Mouse (Mus musculus): ENCODE results near the gene Arhgap25.
"Not testable (repeated sequence)": the region's sequence is repeated elsewhere in the genome, so short reads cannot be mapped to it uniquely, and the experiment has no call there.

Gene Arhgap25

DNA sequence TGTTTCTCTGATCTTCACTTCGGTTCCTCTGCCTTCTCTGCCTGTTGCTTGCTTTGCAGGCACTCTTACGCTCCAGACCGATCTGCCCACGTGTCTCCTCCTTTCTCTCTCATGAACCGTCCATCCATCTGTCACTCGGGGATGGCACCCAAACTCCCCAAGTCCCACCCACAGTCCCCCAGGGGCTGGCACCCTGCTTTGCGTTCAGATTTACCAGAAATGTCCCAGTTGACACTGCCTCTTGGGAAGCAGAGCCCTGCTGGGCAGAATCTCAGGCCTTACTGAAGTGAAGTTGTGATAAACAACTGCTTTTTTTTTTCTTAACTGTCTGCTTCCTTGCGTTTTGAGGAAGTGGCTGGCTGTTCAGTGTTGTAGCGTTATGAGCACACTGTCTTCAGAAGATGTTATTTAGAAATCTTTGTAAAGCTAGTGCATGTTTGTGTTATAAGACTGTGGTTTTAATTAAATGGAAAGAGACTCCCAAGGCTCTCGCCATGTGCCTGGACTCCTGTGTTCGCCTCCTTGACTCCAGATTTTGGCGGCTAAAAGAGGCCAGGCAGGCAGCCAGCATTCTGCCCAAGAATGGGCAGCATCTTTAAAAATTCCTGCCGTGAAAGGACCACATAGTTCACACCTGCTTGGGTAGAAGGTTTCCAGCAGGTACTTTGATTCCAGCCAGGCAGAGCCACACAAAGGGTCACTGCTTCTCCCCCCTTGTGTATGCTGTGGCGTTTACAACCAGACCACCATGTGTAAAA is at the start of gene Arhgap25:
Arhgap25 (minus strand) TSS at position 307 of the 758 bp plus-strand sequence.
- DNase-seq (ENCODE audit: low spot score): no peak

DNA sequence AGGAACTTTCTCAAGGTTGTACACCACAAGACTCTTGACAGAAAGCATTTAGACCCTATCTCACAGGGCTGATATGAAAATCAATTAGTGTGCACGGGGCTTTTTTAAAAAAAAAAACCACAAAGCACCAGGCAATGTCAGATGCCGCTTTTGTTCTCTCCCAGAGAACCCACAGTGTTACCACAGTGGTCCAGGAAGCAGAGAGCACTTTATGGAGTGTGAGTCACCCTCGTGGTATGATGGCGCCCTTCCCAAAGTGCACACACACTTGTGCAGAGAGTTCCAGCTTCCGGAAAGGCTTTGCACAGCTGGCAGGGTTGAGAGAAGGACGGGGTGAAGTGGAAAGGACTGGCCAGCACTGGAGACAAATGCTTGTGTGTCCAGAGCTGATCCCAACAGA is 49.4 kb upstream of the Arhgap25 start:
- DNase-seq (ENCODE audit: low spot score): no peak

DNA sequence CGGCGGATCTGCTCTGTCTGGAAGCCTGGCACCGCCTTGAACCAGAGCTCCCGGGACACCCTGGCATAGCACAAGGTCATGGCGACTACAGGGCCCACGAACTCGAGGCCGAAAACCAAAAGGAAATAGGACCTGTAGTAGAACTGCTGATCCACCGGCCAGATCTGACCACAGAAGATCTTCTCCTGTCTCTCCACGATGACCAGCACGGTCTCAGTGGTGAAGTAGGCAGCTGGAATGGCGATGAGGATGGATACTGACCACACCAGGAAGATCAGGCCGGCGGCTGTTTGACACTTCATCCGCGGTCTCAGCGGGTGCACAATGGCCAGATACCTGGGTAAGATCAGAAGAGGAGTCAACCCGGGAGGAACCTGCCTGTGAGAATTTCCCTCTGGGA is 48.5 kb upstream of the Arhgap25 start:
- DNase-seq (ENCODE audit: low spot score): no peak

DNA sequence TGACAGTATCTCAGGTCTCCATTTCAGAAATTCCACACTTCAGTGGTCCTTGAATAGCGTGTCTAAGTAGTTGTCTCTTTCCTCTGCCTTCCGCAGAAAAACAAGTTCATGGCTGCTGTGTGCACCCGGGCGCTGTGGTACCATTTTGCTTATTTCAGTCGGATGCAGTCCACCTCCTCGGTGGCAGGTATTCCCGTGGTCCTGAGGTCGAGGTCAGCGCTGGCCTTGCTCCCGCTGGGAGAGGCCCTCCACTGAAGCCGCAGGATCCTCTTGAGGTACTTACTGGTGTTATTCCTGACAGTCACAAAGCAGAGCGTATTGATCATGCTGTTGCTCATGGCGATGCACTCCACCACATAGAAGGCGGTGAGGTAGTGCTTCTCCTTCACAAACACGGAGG is 48.0 kb upstream of the Arhgap25 start:
- DNase-seq (ENCODE audit: low spot score): no peak

DNA sequence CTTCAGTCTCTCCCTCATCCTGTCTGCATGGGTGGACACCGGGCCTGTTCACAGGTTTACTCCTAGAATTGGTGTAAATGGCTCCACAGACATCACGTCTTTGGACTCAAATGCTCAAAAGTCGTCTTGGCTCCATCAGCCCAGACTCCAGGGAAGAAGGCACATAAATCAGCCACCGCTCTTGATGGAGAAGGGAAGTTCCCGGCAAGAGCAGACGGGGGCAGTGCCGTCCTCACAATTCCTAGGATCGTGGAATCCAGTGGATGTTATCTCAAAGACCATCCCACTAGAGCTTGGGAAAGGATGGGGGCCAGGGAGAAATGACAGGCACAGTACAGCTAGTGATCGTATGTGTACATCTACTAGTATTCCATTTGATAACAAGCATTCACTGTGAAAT is 45.2 kb upstream of the Arhgap25 start:
- DNase-seq (ENCODE audit: low spot score): no peak

DNA sequence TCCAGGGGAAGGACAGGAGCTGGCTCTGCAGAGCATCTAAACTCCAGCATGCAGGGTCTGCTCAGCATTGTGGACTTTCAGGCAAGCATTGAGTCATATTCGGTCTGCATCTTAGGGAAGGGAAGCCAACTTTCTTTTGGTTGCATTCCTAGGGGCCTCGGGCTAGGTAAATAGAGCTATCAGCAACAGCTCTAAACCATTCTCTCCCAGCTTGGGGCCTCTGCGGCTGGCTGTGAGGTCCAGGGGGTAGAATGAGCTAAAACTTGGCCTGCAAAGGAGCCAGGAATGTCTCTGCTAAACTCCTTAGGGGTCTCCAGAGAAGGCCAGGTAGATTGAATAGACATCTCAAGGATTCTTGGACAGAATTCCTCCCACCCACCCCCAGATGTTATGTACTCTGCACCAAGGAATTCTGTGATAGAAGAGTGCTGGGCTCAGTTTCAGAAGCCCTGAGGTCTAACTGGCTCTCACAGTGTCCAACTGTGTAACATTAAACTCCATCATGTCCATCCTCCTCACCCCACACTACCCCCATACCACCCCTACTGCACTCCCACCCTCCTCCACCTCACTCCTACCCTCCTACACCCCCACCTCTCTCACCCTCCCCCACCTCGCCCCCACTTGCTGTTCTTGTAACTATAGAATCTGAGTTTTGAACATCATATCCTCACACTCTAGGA is 43.7 kb upstream of the Arhgap25 start:
- DNase-seq (ENCODE audit: low spot score): no peak

DNA sequence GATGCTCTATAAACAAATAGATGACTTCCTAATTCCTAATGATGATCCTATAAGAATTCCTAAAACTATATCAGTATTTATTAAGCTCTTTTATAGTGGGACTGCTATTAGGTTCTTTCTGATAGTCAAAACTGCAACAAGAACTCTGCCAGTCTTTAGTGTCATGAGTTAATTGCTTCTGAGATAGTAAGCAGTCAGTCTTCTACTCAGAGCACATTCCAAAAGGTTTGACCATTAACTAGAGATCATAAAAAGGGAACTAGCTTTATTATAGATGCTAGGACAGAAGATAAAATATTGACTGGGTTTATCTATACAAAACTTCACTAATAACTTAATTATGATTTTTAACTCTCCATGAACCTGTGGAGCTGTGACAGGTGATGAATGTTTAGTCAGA is 38.8 kb upstream of the Arhgap25 start:
- DNase-seq (ENCODE audit: low spot score): not testable (repeated sequence)

DNA sequence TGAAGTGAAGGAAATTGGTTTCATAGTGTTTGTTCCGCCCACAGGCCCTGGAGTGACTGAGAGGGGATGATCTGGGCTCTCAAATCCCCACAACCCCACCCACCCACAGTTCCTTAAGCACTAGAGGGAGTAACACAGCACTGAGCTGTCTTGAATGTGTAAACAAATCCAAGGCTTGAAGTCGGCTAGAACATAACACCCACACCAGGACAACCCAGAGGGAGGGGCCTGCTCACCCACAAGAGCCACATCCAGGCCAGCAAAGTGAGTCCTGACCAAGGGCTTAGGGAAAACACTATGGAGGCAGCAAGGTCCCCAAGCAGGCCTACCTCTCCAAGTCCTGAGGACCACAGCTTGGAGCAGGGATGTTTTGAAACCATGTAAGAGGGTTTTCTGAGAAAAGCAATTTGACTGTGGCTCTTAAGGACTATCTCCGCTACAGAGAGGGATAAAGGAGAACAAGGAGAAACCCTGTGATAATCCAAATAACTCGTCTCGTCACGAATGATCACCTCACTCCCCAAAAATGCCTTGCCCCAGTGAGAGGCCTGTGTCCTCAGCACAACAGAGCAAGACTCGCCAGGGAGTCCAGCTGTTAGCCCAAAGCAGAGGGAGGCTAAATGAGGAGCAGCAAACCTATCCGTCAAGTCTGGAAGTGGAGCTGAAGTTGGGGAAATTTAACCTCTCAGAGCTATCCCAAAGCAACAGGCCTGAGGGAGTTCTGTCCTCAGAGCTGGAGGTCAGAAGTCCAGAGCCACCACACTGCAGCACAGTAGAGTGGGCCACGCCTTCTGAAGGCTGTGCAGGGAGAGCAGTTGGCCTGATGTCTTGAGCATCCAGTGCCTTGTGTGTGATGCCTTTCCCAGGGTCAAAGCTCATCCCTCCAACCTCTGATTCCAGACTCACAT is 34.9 kb upstream of the Arhgap25 start:
- no peak for DNase-seq (ENCODE audit: low spot score)

DNA sequence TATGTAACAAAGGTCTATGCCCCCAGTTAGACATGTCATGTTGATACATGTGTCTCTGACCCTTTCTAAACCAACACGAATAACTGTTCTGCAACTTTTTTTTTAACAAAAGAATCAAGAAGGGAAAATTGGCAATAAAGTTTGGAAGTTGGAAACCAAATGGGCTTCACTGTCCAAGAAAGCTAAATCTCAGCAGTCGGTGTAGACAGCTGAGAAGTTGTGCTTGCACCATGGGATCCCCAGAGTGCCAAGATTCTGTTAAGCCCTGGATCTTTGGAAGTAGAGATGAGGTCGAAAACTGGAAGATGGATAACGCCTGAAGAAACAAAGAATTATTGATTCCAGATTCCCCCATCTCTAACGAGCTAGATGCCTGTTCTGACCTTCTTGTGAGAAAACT is 32.1 kb upstream of the Arhgap25 start:
- DNase-seq (ENCODE audit: low spot score): no peak

DNA sequence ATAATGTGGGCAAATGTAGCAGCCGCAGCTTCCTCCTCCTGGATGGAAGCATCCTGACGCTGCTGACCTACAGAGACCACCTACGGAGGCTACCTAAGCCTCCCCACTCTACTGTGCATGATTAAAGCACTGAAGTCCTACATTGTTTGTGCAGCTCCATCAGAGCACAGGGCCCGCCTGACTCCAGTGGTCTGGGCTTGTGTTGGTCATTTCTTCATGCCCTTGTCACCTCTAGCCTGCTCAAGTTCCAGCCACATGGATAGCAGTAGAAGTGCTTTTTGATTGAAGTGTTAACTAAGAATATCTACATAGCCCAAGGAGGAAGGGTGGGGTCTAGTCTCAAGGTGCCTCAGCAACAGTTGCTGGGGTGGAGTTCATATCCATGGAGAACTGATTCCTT is 31.3 kb upstream of the Arhgap25 start:
- no peak for DNase-seq (ENCODE audit: low spot score)

DNA sequence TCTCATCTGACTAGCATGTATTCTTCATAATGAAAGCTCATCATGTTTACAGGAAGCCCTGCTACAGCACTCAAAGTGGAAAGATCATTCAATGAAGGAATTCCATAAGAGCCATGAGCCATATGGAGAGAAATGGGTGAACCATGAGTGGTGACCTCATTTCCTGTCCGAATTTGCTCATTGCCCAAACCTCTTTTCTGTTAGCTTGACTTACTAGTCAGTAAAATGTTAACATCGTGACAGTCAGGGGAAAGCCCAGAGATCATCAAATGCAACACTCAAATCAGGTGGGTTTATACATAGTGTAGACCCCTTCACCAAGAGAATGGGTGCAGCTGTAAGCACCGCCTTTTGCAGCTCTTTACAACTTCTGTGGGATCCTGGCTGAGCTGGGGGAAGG is 20.7 kb upstream of the Arhgap25 start:
- no peak for DNase-seq (ENCODE audit: low spot score)

DNA sequence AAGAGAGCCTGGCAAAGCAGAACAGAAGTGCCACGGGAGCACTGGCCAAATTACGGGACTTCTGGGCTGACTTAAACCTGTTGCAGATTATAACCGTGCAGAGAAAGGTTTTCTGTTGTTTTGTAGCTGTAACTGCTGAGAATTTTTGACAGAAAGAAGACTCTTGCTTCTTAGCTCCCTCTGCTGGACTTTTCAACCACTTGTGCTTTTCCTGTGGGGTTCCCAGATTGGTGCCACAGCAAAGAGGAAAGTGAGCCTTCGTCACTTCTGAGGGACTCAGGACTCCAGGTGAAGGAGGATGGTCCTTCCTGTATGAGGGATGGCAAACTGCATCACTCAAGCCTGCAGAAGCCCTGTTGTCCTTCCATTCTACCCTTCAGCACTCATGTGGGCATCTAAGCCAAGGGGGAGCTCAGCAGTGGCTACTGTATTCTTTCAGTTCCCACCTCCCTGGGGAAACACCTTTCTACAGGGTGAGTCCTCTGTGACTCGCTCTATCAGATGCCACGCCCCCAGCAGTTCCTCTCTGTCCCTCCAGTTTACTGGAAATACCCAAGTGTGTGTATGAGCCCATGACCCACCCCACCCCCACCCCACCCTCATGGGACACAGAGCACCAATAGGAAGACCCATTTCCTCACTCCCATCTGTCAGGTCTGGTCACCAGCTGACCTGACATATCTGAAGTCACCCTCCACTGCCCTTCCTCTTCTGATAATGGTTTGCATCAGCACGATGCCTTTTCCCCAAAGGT is 19.2 kb upstream of the Arhgap25 start:
- no peak for DNase-seq (ENCODE audit: low spot score)

DNA sequence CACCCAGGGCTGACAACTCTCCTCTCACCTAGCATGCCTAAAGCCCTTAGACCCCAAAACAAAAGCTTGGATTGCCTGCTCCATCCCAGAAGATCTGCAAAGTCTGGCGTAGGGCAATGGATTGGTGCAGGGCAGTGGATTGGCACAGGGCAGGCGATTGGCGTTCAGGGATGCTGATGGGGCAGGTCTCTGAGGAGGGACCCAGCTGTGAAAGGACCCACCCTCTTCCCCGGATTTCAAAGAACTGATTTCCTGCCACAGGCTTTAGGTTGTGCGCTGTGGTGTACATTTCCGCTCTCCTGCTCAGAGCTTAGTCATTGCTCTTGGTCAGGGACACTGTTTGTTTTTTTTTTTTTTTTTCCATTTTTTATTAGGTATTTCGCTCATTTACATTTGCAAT is 14.8 kb upstream of the Arhgap25 start:
- DNase-seq (ENCODE audit: low spot score): no peak

DNA sequence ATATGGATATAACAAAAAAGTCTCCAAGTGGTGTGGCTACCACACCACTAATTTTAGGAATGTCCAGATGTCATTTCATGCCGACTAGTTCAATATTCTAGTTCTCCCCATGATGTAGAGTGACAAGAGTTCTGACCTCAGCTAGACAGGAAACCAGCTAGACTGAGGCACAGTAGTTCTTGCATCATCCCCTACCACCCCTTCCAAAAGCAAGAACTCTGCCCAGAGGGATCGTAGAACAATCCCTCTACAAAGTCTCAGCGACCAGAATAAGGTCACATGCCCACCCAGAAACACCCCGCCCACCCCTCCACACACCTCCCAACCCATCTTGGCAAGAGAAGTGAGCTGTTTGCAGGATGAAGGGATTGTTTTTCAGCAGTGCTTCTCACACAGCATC is 14.4 kb upstream of the Arhgap25 start:
- DNase-seq (ENCODE audit: low spot score): no peak

DNA sequence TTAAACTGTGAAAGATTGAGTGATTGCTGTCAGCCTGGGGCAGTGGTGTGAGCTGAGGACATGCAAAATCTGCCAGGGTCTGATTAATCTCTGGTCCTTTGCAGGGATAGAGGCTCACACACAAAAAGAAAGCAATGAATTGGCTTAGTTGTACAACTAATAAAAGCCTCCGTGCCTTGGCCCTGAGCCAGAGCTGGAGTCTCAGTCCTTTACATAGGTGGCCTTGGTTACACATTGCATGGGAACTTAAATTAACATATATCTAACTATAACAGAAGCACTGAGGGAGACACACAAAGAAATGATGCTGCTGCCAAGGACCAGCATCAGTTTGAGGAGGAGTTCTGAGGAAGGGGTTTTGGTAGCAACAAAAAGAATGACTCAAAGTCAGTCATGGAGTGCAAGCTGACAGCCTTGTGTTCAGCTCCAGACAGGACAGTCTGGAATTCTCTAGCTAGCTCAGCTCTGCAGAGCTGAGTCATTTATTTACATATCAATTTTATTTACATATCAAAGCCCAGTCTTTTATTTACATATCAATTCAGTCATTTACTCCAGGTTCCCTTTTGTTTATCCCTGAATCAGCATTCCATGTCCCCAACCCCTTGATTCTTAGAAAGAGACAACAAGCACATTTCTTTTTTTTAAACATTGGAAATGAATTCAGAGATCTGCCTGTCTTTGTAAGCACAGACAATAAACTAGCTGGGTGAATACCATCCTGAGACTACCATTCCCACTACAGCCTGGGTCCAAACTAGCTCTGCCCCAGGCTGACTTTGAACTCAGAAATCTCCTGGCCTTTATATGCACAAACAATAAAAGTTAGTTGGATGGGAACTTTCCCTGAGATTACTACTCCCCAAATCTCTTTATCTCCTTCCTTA is 12.5 kb upstream of the Arhgap25 start:
- DNase-seq (ENCODE audit: low spot score): no peak

DNA sequence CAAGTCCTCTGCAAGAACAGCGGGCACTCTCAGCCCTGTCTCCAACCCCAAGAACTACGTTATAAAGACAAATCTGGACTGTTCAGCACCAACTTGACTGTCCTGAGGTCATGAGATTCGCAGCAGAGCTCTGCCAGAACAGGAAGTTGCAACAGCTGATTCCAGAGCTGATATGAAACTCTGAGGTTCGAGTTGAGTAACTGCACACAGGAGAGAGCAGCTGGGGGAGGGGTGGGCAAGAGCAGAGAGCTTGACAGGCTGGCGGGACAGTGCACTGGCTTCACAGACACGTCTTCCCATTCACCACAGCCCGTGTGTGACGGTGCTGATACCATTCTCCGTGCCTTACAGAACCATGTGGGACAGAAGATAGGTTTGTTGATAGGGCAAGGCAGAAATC is 9.0 kb upstream of the Arhgap25 start:
- DNase-seq (ENCODE audit: low spot score): no peak

DNA sequence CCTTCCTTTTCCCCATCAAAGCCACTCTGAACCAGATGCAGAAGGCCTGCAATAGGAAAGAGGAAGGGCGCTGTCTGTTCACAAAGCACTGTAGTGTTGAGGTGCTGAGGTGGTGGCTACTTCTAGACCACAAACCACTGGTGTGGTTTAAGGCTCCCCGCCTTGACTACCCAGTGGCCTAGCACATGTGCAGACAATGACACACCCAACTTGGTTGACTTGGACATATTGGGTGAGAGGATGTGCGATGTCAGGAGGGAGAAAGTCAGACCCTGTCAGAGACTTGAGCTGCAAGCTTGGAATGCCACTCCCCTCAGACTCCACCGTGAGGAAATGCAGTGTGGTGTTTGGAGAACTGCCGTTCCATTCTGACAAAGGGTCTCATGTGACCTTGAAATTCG is 8.1 kb upstream of the Arhgap25 start:
- DNase-seq (ENCODE audit: low spot score): no peak

DNA sequence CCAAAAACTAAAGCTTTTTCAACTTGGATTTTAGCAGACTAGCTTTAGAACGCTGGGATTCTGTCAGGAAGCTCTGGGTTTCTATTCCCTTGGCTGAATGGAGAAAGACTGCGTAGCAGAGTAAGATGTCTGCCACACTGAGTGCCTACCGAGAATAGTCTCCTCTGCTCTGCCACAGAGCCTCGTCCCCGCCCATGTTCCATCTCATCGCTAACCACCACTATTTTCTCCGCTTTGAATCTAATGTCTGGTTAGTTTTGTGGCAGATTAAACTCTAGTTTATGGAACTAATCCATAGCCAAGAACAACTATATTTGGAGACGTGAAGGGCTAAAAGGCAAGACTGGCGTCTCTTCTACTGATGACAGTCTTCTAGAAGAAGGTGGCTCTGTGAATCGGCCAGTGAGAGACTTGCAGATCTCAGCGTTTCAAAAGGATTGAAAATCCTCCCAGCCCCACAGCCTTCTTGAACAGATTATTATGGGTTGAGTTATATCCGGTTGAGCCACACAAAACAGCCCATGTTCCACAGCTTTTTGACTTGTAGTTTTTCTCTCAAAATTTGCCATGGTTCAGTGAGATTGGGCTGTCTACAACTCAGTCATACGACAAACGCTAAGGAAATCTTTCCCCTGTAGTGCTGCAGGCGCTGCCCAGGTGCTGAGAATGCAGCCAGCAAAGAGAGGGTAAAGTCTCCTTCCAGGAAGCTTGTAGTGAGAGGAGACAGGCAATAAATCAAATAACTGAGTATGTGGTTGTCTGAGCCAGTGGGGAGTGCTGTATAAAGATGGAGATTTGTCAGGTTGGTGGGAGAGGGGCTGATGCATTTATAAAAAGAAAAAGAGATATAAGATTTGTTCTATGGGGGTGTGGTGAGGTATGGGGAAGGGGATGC is 5.6 kb upstream of the Arhgap25 start:
- no peak for DNase-seq (ENCODE audit: low spot score)

DNA sequence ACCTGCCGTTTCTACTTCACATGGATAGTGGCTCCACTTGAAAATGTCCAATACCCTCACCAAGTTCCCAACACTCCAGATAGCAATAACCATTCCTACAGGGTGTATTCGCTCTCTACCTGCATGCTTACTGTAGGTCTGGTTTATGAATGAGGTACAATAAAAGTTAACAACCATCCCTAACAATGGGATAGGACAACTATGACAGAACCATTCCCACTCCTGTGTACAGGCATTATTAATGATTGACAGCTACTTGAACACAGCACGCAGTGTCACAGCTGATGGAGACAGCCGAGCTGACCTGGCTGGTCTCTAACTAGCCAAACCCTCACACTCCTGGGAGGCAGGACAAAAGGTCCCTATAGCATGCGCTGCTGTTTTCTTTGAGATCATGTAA is 4.6 kb upstream of the Arhgap25 start:
- DNase-seq (ENCODE audit: low spot score): no peak

DNA sequence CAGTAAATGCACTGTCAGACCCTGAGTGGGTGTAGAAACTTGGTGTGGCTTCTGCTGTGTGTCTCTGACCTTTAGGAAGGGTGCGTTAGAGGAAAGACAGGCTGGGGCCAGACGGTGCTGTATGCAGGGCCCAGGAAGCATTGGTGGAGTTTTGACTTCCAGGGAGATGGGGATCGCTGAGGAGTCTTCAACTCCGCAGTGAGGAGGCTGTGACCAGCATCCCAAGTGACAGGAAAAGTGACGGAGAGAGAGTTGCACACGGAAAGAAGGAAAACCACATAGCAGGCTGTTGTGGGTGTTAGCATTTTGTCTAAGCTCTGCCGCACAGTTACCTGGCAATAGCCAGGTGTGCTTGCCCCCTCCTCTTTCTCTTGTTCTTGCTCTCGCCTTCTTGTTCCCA is 3.2 kb upstream of the Arhgap25 start:
- DNase-seq (ENCODE audit: low spot score): no peak

All from testis, postnatal 10 days (tissue).